Mouse (Mus musculus): Measurements from ENCODE around the gene B3gat3. TPM values are rescaled to one million over a fixed set of nuclear protein-coding genes. Genes with fewer than 3 reads are reported as not detected.

B3gat3 gene
- 39.6 TPM for polyA plus RNA-seq (2014; fragmentation: Illumina TruSeq; extraction: RNeasy Lipid Tissue Mini Kit (QIAGEN cat#74804); ENCODE audit: low read depth, low replicate concordance)

DNA sequence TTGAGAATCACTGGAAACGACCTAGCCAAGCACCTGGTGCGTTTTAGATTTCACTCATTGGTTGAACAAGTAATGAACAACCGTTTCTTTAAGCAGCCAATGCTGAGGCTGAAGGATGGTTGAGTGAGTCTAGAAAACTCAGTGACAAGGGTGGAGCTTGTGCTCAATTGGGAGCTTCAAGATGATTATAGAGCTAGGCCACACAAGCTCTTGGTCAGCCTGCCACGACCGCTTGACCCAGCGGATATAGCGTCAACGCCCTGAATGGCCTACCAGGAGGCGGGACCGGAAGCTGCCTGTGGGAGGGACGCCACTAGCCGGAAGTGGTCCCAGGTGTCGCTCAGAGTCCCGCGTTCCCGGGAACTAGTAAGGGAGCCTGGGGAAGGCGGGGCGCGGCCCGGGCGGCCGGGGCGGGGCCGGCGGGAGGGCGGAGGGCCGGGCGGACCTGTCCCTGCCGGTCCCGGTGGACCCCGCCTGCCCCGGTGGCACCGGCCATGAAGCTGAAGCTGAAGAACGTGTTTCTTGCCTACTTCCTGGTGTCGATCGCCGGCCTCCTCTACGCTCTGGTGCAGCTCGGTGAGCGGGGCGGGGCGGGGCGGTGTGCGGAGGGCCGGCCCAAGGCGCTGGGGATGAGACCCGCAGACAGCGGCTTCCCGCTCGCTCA lies at the start of gene B3gat3:
TSS of gene B3gat3 (plus strand) at position 302 of the 664 bp plus-strand sequence.

GRCm38 (mm10) chr19:8871267-8872186 lies 48.6 kb upstream of the B3gat3 start, which contains the start of gene Ubxn1:
TSS of gene Ubxn1 (plus strand) at chr19:8871496.

GRCm38 (mm10) chr19:8880311-8881033 lies 39.7 kb upstream of the B3gat3 start, which contains the start of gene Uqcc3:
TSS of gene Uqcc3 (minus strand) at chr19:8880923.

GRCm38 (mm10) chr19:8883616-8884015 lies 36.6 kb upstream of the B3gat3 start, which contains the start of the genes Lbhd1 and Gm49403:
TSS of gene Lbhd1 (plus strand) at chr19:8883732.
TSS of gene Gm49403 (plus strand) at chr19:8883930.

GRCm38 (mm10) chr19:8888511-8889385 lies 31.4 kb upstream of the B3gat3 start, which contains the start of the genes 1810009A15Rik and Gm49416:
TSS of gene 1810009A15Rik (plus strand) at chr19:8888853.
TSS of gene Gm49416 (plus strand) at chr19:8888926.

DNA sequence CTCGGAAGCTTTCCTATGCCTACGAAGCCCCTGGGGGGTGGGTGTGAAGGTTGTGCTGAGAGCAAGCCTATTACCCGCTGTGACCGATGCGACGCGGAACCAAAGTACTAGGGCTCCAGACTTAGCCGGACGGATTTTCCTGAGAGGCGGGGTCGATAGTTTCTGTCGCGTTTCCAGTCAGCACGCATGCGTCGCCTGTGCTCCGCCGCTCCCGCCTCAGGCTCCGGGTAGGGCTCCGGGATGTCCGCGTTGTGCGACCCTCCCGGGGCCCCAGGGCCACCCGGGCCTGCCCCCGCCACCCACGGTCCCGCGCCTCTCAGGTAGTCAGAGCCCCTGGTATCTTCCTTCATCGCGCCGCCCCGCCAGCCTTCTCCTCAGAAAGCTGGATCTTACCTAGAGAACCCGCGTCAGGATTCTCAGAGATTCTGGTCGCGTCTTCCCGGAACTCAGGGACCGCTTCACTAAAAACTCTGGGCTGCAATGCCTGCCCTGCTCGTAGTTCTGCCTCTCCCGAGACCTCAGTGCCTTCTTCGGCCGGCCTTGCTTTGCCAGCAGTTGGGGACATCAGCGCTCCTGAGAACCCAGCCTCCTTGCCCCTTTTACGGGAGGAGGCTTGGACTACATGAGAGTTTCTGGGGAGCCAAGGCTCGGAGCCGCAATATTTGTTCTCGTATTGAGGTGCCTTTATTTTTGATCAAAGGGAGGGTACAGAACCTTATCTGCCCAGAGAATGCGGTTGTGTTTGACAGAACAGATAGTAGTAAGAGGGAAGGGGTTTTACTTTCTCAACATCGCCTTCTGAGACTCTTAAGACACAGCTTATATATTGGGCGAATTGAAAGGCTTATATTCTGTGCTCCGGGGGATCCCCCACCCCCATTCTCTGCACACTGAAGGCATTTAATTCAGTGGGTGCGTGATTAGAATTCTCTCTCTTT lies 27.1 kb upstream of the B3gat3 start, which contains the start of gene Ints5:
TSS of gene Ints5 (plus strand) at position 177 of the 938 bp plus-strand sequence.

DNA sequence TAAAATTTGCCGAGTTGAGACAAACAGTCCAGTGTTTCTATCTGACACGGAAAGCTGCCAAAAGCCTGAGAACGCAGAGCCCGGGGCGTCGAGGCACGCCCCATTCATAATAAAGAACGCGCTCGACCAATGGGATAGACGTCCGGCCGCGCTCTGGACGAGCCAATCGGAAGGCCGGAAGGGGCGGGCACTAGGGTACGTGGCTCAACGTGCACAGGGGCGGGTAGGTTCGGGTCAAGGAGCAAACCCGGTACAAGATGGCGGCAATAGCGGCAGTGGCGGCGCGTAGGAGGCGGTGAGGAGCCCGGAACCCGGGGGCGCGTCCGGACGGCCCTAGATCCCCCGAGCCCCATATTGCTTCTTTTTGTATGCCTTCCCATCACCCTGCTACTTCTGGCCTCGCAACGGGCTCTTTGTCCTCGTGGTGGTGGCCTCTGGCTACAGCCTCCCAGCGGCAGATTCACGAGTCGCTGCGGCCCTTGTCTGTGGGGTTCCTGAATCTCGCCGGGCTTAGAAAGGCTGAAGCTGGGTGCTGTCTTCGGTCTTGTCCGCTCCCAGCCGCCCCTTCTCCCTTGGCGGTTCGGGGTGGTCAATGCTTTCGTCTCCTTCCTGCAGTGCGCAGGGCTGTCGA lies 22.2 kb upstream of the B3gat3 start, which contains the start of gene Ganab:
TSS of gene Ganab (plus strand) at position 207 of the 631 bp plus-strand sequence.

DNA sequence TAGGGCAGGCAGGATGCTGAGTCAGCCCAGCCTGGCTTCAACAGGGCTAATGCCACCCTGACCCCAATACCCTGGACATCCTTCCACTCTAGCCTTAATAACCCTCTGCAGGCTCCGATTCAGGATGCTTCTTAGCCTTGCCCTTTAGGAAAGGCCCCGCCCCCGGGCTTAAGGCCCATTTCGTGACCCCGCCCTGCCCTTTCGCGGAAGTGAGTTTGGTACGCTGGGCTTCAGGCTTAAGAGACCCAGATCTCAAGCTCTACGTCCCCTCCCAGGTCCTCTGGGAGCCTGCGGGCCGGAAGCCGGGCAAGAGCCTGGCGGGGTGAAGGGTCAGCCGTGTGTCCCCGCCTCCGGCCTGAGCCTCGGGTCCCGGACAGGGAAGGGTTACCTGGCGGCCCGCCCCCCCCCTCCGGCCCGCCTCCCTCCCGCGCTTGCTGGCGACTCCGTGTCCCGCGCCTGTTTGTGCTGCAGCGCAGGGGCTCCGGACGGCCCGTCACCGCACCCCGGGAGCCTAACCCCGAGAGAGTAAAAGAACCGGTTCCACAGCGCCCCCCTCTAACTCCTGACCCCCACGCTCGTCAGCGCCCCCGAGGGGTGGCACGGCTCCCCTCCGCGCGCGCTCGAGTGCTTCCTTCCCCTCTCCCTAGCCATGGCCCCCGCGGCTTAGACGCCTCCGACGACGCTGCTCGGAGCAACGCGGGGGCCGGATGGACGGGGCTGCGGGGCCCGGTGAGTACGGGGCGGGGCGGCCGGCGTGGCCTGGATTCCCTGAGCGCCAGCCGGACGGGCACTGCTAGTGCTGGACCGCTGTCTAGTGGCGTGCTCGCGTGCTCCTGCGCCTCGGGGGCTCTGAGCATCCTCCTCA lies 9.3 kb downstream of the B3gat3 start, which contains the start of the genes Rom1 and Eml3:
TSS of gene Rom1 (minus strand) at position 133 of the 865 bp plus-strand sequence.
TSS of gene Eml3 (plus strand) at position 329 of the 865 bp plus-strand sequence.

DNA sequence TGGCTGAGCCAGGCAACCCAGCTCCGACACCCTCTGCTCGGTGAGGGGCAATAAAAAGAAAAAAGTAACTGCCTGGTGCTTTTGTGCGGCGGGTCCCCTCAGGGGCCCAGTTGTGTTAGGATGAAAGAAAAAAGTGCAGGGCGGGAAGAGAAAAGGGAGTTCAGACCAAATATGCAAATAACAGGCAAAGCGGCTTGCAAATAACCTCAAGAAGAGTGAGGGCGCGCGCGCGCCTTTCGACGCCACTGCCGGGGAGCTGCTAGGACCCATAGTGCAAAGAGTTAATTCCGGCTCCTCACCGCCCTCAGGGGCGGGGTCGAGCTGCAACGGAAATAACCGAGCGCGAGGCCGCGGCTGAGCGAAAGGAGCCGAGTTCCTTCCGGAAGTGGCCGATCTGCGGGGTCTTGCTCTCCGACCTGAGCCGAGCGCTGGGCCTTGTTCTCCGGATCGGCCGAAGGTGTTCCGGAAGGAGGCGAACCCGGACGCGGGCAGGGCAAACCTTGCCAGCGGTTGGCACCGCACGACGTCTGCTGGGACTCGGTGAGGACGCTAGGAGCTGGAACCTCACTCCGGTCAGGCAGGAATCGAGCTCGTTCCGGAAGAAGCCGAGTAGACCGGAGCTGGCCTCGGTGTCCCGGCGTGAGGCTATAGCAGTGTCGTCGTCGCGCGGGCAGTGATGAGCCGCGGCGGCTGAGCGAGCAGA lies 21.5 kb downstream of the B3gat3 start, which contains the start of gene Mta2:
TSS of gene Mta2 (plus strand) at position 361 of the 703 bp plus-strand sequence.

DNA sequence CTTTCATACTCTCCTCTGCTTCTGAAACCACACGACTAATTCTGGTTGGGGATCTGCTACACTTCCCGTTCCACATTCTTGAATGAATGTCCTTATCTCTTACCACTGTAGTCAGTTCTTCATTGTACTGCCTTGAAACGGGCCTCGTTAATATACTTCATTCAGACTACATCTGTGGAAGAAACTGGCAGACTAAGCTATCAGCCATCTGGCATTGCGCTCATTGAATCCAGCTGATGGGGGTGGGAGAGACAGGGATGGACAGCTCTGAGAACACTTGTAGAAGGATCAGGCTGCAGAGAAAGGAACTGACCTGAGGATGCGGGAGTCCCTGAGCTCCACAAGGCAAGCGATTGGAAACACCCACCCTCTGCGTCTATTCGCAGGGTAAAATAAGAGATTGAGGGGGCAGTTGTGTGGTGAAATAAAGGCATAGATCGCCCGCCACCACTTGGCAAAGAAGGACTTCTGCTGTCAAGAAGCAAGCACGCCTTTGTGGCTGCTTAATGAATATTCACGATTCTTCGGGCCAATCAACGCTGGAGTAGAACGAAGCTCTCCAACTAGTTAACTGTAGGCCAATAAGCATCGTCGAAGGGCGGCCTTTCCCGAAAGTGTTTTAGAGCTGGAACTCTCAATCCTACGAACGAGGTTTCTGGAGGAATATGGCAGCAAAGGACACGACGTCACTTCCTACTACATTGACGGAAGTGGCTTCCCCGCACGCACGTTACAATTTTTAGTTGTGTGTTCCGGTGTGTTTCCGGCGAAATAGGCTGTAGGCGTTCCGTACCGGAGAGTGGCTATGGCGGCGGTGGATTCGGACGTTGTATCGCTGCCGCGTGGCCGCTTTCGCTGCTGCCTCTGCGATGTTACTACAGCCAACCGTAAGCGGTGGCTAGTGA lies 33.2 kb downstream of the B3gat3 start, which contains the start of gene Tut1:
TSS of gene Tut1 (plus strand) at position 713 of the 905 bp plus-strand sequence.

GRCm38 (mm10) chr19:8966590-8967372 lies 46.6 kb downstream of the B3gat3 start, which contains the start of gene Eef1g:
TSS of gene Eef1g (plus strand) at chr19:8967041.

Measured in heart, adult 10 weeks (tissue).